Mouse (Mus musculus) spleen, postnatal 14 days (tissue): Measurements from ENCODE around the gene Mrpl33.

Source experiments
- DNase-seq, 2 experiments: peaks; one replicate each; pipeline ENCODE4 v3.0.0; 2021 to 2022; ENCODE audit warnings: low spot score in 2 of 2

Mrpl33 gene

DNA sequence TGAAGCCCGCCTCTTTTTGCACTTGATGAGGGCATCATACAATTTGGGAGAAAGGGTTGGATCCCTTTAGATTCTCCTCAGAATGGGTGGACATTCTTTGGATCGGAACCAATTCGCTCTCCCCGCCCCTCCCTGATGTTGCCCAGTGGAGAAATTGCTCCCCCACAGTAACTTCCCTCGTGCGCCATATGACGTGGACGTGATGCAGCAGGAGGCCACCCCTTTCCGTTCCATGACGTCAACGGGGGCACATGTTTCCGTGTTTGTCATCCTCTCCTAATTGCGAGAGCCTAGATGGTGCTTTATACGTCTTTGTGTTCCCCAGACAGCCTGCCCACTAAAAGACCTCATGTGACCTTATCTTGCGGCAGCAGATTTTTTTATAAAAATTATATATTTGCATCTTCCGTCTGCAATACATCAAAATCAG lies 101.6 kb downstream of the Mrpl33 start:
- DNase-seq = peak; percentile 71 to 79

DNA sequence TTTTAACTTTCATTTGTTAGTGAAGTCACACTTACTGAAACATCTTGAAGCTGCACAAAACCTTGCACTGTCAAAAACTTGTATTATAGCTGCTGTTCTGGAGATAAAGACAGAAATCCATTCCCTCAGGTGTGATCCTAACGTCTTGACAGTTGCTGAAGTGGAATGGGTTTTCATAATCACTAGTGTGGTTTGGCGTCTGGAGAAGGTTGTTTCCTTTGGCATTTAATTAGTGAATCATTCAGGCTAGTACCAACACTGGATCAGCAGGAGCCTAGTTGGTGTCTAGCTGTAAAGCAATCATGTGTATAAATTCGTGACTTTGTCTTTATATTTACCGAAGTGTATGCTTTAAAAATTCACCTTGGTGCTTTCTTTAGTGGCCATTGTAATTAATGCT lies 102.2 kb downstream of the Mrpl33 start:
- no peak for DNase-seq

DNA sequence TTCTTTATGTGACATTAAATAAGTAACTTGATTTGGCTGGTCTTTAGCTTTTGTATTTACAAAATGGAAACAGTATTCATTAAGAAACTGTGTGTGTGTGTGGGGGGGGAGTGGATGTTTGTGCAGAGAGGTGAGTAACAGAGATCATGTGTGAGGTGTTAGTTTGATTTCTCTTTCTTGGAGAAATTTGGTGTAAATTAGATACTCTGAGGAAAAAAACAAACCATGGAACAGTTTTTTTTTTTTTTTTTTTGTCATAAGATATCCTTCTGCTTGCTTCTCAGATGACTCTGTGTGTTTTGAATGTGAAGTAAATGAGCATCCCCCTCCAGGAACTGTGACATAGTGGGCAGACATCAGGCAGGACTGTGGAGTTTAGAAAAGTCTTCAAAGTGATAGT lies 102.7 kb downstream of the Mrpl33 start:
- DNase-seq = no peak

DNA sequence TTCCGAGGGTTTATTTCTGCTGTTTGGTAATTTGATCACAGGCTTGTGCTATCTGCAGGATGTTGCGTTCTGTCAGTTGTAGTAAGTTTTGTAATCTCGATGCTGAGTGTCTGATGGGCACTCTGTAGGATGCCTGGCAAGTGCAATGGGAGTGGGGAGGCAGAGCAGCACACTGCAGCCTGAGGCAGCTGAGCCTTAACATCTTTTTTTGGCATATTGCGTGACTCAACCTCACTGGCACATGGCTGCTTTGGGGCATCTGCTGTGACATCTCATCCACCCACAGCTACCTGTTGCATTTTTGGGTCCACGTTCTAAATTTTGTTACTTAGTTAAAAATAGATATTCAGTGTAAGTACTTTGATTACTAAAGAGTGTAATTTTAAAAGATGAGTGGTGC lies 108.2 kb downstream of the Mrpl33 start:
- no peak for DNase-seq

DNA sequence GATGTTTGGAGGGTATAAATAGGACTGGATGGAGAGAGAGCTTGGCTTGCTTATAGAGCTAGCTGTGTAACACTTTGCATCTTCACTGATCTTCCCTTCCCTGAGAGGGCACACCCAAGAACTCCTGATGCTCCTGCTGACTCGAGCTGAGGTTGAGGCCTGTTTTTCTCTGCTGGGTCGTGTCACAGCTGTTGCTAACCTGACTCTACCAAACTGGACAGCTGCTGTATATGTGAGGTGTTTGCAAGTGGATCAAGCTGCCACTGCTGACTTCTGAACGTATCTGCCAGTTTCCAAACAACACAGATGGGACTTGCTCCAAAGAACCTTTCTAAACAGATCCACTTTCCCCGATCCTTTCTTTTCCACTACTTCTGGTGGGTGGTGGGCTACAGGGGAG lies 110.1 kb downstream of the Mrpl33 start:
- no peak for DNase-seq

DNA sequence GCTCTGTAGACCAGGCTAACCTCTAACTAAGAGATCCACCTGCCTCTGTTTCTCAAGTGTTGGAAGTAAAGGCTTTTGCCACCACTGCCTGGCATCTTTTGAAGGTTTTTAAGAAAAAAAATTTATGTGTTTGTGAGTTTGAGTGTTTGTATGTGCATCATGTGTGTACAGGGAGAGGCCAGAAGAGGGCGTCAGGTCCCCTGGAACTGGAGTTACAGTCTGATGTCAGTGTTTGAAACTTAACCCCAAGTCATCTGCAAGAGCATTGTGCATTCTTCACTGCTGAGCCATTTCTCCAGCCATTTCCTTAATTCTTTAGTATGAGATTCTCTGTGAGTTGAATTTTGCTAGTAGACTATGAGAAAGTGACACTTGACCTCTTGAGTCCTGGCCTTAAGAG lies 112.7 kb downstream of the Mrpl33 start:
- DNase-seq = peak in 1 of 2 experiments; percentile 16

DNA sequence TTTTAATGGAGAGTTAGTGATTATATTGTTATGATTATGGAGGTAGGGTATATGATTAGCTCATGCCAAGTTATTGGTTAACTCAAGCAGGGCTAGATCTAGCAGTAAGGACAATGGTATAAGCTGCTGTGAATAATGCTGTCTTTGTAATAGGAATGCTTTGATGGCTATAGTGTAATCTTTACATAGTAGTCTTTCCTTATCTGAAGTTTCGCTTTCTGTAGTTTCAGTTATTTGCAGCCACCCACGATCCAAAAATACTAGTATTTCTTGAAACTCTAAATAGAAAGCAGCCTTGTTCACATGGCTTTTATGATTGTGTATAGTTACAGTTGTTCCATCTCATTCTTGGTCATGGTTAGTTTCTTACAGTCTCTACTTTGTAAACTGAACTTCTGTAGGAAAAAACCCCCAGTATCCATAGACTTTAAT lies 116.6 kb downstream of the Mrpl33 start:
- no peak for DNase-seq

DNA sequence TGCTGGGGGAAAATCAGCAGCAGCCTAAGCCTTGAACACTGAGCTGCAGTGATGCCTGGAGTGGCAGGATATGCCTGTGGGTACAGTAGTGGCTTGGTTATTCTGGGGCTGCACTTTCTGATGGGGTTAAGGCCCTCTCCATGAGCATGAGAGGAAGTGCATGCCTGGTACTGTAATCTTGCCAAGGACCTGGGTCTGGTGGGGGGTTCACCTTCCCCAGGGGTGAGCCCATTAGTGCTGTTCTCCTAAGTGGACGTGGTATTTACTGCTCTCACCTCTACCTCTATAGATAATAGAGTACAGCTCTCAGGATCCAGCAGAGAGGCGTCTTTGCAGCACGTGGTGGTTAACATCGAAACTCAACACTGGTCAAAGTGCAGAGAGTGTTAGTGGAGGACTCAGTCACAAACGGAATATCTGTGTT lies 117.1 kb downstream of the Mrpl33 start:
- DNase-seq = no peak
